Mouse (Mus musculus) heart, adult 2 months (tissue): ENCODE measurements around the gene Ciapin1. TPM values are rescaled to one million over a fixed set of nuclear protein-coding genes. Genes with fewer than 3 reads are reported as not detected.

Source experiments
- DNase-seq, 2 experiments: peaks; one replicate each; pipeline ENCODE4 v3.0.0; 2021
- H3K27ac ChIP-seq: fragments of 200-600 bp; 2 replicates; pipeline ENCODE4 v1.8.1; 2022
- H3K27me3 ChIP-seq: fragments of 200-500 bp; 2 replicates; pipeline ENCODE4 v1.6.1; 2012; ENCODE audit warnings: mild to moderate bottlenecking, low read length, inconsistent platforms, mixed read lengths; ENCODE audit not compliant: control insufficient read depth, insufficient read depth
- H3K36me3 ChIP-seq: fragments of 200-500 bp; 2 replicates; pipeline ENCODE4 v1.6.1; 2012; ENCODE audit warnings: low read length, inconsistent platforms; ENCODE audit not compliant: control insufficient read depth, insufficient read depth
- H3K4me1 ChIP-seq: fragments of 200-500 bp; 2 replicates; pipeline ENCODE4 v1.6.1; 2011; ENCODE audit warnings: low read length; ENCODE audit not compliant: control insufficient read depth, insufficient read depth
- H3K4me3 ChIP-seq: fragments of 200-600 bp; 2 replicates; pipeline ENCODE4 v1.8.1; 2022
- H3K79me2 ChIP-seq: fragments of 200-500 bp; replicated peaks from 2 replicates; pipeline ENCODE4 v1.6.1; 2012; ENCODE audit warnings: mild to moderate bottlenecking, inconsistent platforms, low read length, moderate library complexity, mixed read lengths; ENCODE audit not compliant: control insufficient read depth, insufficient read depth
- H3K9ac ChIP-seq: fragments of 200-500 bp; 2 replicates; pipeline ENCODE4 v1.6.1; 2012; ENCODE audit warnings: low read depth, mild to moderate bottlenecking, control low read depth, inconsistent platforms, low read length, mixed read lengths
- CTCF ChIP-seq: fragments of 200-600 bp; IDR thresholded peaks from 2 replicates; pipeline ENCODE4 v1.8.1; 2022; ENCODE audit warnings: antibody characterized with exemption, mild to moderate bottlenecking, moderate library complexity
- EP300 ChIP-seq: fragments of 200-500 bp; IDR thresholded peaks from 2 replicates; pipeline ENCODE4 v1.6.1; 2011; ENCODE audit warnings: low read depth, low read length, control low read depth; ENCODE audit not compliant: insufficient read depth
- POLR2A ChIP-seq: fragments of 200-500 bp; IDR thresholded peaks from 2 replicates; pipeline ENCODE4 v1.6.1; 2011; ENCODE audit warnings: mild to moderate bottlenecking, low read depth, low read length, control low read depth; ENCODE audit not compliant: insufficient read depth
- WGBS: fragments of 180-500 bp; shearing (Covaris S2); methylation state at CpG from one replicate; pipeline ENCODE4 v1.1.7; 2018; 5-methylcytosine and 5-hydroxymethylcytosine counted together
- intact Hi-C: fragments of 180-260 bp; cut with DNase I; formaldehyde crosslinking; loops from one replicate; pipeline ENCODE4 v1.15.1; 2025
- polyA plus RNA-seq: library from polyadenylated mRNA; depleted of rRNA; stranded (reverse); fragments of >200 nt; gene quantifications from 2 replicates; pipeline ENCODE4 v1.2.3, GENCODE M21; 2012
- total RNA-seq, 2 experiments: library from RNA; stranded (reverse); gene quantifications; 2 replicates each; pipeline ENCODE4 v1.2.3; 2021

Ciapin1 gene
- total and polyA plus RNA-seq, 3 experiments: 57.2 to 98.6 (median 81.9) TPM

- Histone ChIP-seq H3K27ac (no peak overlapping the region), H3K79me2 (no peaks in the 10 kb centered on the region), H3K27me3 (no peaks in the 10 kb centered on the region), H3K36me3 (no peaks in the 10 kb centered on the region), H3K4me3 (no peak overlapping the region), H3K9ac (no peak overlapping the region), H3K4me1 (peaks cover 14% of the 10 kb centered on the region)
- TF ChIP-seq CTCF (no peak), EP300 (no peak), POLR2A (no peak)
- intact Hi-C loops: no loop called here
- 89% methylated on average over 10 of the region's 10 CpGs for WGBS
- DNase-seq: no peak
These were observed 48.8 kb downstream of the Ciapin1 start for GRCm38 (mm10) chr8:94789256-94789955.

DNA sequence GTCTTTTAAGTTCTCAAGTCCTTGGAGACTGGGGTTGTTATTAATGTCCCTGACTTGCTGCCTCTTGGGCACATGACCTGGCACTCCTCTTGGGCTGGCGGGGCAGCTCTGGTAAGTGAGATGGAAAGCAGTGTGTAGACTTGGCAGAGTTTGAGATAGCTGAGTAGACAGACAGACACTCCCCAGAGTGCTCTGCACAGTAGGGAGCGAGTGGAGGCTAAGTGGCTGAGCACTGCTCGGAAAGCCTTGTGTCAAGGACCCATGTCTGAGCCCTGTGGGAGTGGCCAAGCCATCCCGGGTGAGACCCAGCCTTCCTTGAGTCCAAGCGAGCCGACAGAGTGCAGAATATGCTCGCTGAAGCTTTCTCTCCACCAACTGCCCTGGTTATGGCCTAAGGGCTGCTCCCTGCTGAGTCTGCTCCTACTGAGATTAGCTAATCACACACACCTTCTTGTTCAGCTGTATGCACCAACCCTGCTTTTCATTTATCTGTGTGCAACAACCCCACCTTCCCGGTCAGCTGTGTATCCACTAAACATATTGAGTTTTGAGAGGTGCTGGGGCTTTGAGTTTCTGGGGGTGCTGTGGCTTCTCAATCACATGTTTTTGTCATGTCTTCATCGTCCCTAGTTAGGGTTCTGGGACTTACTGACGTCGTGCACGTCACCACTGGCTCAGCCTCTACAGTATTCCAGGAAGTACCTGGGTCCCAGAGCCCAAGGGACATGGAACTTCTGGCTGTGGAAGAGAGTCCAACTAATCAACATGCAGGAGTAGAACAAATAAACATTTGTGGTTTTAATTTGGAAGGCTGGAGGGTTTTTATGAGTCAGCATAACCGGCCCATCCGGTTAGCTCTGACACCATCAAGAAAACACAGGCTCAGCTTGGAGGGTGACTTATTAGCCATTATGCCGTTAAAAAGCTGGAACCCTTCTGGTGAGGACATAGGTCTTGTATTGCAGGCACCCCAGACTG is 50.3 kb downstream of the Ciapin1 start:
- no peak for TF ChIP-seq POLR2A
- TF ChIP-seq CTCF: no peak
- TF ChIP-seq EP300: no peak
- Histone ChIP-seq H3K4me1 (peaks cover 18% of the 10 kb centered on the region), H3K36me3 (no peaks in the 10 kb centered on the region), H3K9ac (no peak overlapping the region), H3K79me2 (no peaks in the 10 kb centered on the region), H3K27me3 (no peaks in the 10 kb centered on the region), H3K27ac (0 out of 2 replicates have a peak overlapping the region, but pooled peaks have one; percentile 0), H3K4me3 (no peak overlapping the region)
- DNase-seq: peak in 1 of 2 experiments; percentile 53
- intact Hi-C loops: no loop called here
- 54% methylated on average over 15 of the region's 15 CpGs for WGBS

- peaks cover 18% of the 10 kb centered on the region for H3K4me1 ChIP-seq
- no peak overlapping the region for H3K9ac ChIP-seq
- H3K27me3 ChIP-seq: no peaks in the 10 kb centered on the region
- H3K79me2 ChIP-seq: no peaks in the 10 kb centered on the region
- H3K36me3 ChIP-seq: no peaks in the 10 kb centered on the region
- TF ChIP-seq EP300 (no peak), POLR2A (no peak), CTCF (no peak)
- H3K4me3 ChIP-seq: no peak overlapping the region
- no peak for DNase-seq
- 82% methylated on average over 6 of the region's 6 CpGs for WGBS
- H3K27ac ChIP-seq: no peak overlapping the region
- intact Hi-C loops: loop anchor here (2.0 kb wide), 1 partner anchor 79 kb away; no protein-coding TSS in a partner anchor
These were observed 52.1 kb downstream of the Ciapin1 start for GRCm38 (mm10) chr8:94785995-94786595.

DNA sequence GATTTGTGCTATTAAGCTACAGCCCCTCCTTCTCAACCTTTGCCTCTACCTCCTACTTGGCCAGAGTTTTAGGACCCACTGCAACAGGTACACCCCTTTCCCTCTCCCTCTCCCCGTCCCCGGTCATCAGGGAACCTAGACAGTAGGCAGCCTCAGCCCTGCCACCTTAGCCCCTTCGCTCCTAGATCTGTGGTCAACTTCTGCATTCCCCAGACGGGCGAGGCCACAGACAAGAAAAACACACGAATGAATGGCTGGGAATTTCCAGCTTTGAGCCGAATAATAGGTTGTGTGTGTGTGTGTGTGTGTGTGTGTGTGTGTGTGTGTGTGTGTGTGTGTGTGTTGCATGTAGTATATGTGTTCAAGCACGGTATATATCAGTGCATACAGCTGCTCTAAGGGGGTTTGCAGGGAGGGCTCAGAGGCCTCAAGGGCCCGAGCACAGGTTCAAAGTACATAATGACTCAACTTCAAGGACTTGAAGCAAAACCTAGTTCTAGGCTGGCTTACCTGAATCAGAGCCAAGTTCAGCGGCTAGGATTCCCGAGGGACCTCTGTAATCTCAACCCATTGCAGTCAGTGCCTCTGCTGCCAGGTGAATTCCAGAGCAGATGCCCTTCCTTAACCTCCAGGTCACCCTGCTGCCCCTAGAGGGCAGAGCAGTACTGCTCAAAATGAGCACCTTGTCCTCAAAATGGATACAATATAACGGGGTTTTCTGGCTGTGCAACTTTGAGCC is 52.7 kb downstream of the Ciapin1 start:
- Histone ChIP-seq H3K9ac (no peak overlapping the region), H3K79me2 (no peaks in the 10 kb centered on the region), H3K36me3 (no peaks in the 10 kb centered on the region), H3K27me3 (no peaks in the 10 kb centered on the region), H3K4me3 (no peak overlapping the region), H3K27ac (peak overlapping the region; percentile 13), H3K4me1 (peaks cover 18% of the 10 kb centered on the region)
- peak; percentile 61 to 69 for DNase-seq
- intact Hi-C loops: loop anchor here (2.0 kb wide), 1 partner anchor 79 kb away; no protein-coding TSS in a partner anchor
- 33% methylated on average over 12 of the region's 12 CpGs for WGBS
- TF ChIP-seq POLR2A (no peak), CTCF (peak; percentile 77), EP300 (0 out of 2 replicates have a peak, but pooled peaks have one; percentile 51)

GRCm38 (mm10) chr8:94783890-94784289 is 54.3 kb downstream of the Ciapin1 start:
- no peak overlapping the region; the same call in 1 of the 2 replicates for H3K27ac ChIP-seq
- peaks cover 20% of the 10 kb centered on the region for H3K4me1 ChIP-seq
- no peaks in the 10 kb centered on the region for H3K36me3 ChIP-seq
- no peak overlapping the region for H3K4me3 ChIP-seq
- H3K27me3 ChIP-seq: no peaks in the 10 kb centered on the region
- no peak for DNase-seq
- H3K9ac ChIP-seq: no peak overlapping the region
- 48% methylated on average over 4 of the region's 4 CpGs for WGBS
- intact Hi-C loops: loop anchor here (2.0 kb wide), 1 partner anchor 77 kb away; no protein-coding TSS in a partner anchor
- H3K79me2 ChIP-seq: no peaks in the 10 kb centered on the region
- TF ChIP-seq EP300: no peak
- TF ChIP-seq CTCF: no peak
- no peak for TF ChIP-seq POLR2A
